Mouse (Mus musculus): Measurements from ENCODE around the gene Il23r.
"Not testable (repeated sequence)": the region's sequence is repeated elsewhere in the genome, so short reads cannot be mapped to it uniquely, and the experiment has no call there.

Gene Il23r

DNA sequence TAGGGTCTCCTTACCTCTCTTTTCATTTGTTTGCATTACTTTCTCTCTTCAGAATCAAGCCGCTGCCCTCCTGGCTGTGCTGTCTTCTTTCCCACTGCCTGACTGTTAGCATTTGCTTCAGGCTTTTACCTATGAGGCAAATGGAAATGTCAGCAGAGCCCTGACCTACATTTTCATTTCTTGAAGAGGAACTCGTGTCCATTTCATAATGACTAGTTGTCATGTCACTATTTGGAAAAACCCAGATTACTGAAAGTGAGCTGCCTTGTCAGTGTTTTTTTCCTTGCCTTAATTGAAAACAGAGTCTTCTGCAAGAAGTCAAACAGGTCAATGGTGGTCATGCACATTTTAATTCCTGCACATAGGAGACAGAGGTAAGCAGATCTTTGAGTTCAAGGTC, at the start of gene Il23r:
Gene Il23r (minus strand): TSS at position 101 of the 400 bp plus-strand sequence.
- DNase-seq (ENCODE audit: low read depth, low spot score): no peak

DNA sequence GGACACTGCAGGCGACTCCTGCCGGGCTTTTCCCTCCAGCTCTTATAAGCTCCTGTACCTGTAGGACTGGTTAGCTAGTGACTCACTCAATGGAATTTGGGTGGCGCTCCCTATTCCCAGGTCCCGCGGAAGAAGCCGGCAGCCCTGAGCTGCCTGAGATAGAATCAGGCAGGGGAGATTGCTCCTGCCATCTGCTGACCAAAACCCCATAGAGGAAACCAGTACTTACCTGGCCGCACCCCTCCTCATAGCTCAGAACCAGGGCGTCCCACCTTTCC, 44.1 kb upstream of the Il23r start, which contains the start of gene Tacstd2:
Gene Tacstd2 (minus strand): TSS at position 20 of the 278 bp plus-strand sequence.
- DNase-seq (ENCODE audit: low read depth, low spot score): no peak

DNA sequence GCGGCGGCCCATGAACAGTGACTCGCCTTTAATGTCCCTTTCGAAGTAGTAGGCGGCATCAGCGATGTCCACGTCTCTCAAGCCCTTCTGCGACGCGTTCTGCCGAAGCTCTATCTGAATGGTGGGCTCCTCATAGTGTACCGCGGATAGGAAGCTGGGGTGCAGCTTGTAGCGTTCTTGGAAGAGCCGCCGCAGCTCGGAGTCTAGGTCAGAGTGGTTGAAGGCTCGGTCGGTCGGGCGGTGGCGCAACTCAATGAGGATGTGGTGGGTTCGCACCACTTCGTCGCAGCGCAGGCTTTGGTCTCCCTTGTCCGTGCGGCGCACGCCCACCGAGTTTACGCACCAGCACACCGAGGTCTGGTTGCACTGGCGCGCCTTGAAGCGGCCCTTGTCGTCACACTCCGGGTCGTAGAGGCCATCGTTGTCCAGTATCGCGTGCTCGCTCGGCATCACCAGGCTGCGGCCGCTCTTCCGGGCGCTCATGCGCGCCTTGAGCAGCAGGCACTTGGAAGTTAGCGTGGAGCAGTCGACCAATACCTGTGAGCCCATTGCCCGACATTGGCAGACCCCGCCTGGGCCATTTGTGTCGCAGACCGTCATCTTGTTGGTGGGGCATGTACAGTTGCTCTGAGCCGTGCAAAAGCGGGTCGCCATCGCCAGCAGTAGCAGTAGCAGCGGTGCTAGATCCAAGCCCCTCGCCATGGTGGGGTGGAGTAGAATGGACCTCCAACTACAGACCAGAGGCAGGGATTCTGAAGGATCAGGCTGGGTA, 43.5 kb upstream of the Il23r start:
- DNase-seq (ENCODE audit: low read depth, low spot score): no peak

DNA sequence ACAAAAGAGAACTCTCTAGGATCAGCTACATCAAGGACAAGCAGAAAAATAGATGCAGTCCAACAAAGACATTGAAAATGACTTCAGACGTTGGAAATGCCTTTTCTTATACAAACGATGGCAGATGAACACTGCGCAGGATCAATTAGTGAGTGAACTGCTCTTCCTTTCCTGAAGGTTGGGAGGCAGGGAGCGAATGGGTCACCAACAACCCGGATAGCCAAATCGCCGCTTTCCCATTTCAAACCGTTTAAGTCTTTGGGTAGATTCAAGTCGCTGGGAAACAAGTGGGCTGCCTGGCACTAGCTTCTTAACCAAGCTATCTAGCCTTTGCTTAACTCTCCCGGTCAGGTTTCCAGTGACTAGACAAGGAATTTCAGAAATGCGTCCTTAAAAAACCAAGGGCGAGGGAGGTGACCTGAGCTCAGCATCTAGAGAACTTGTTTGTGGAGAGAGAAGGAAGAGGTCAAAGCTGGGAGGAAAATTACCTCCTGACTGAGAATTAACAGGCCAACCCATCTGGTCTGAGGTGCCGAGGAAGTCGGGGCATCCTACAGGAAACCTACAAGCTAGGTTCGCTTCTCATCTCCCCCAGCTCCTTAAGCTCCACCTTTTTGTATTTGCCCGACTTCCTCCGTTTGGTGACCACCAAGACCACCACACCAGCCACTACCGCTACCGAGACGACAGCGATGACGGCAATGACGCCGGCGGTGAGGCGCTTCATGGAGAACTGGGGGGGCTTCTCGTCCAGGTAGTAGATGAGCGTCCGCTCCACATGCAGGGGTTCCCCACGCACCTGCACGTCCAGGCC, 42.7 kb upstream of the Il23r start:
- no peak for DNase-seq (ENCODE audit: low read depth, low spot score)

DNA sequence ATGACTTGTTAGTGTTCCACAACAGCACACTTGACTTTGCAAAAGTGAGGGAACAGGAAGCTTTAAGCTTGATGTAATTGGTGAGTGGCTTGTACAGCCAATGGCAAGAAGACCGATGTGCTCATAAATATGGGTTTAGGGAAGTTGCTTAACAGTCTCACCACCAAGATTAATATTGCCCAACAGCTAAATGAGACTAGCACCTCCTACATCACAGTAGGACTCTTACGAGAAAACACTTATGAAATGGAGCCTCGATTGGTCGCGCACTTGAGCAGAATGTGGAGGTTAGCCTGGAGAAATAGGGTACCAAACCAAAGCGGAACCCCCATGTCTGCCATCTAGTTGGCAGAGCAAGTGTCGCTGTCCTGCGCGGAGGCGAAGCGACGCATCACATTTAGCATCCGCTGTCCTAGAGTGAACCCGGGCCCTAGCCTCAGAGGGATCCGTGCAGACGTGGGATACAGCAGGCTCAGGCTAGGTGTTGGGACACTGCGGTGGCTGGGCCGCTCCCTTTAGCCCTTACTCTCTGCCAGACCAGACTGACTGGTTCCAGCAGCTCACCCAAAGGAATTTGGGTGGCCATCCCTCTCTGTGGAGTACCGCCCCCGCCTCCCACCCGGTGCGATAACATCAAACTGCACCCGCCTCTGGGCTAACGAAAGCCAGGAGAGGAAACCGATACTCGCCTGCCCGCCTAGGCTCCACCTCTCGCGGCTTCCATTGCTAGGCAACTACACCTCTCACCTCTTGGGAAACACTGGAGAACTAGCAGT, 41.2 kb upstream of the Il23r start:
- no peak for DNase-seq (ENCODE audit: low read depth, low spot score)

DNA sequence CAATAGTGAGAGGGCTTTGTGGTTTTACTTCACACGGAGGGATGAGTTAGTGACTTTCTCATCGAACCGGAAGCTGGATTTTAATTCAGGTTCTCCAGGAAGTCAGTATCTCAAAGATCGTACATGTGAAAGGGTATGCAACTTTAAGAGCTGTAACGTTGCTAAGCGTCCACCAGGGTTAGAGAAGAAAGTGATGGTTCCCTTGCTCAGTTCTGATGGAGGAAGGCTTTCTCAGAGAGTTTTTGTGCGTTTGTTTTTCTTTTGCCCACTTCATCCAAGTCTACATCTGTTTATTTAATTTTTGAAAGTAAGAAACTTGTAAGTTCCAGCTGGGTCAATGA, 40.1 kb upstream of the Il23r start:
- DNase-seq (ENCODE audit: low read depth, low spot score): no peak

DNA sequence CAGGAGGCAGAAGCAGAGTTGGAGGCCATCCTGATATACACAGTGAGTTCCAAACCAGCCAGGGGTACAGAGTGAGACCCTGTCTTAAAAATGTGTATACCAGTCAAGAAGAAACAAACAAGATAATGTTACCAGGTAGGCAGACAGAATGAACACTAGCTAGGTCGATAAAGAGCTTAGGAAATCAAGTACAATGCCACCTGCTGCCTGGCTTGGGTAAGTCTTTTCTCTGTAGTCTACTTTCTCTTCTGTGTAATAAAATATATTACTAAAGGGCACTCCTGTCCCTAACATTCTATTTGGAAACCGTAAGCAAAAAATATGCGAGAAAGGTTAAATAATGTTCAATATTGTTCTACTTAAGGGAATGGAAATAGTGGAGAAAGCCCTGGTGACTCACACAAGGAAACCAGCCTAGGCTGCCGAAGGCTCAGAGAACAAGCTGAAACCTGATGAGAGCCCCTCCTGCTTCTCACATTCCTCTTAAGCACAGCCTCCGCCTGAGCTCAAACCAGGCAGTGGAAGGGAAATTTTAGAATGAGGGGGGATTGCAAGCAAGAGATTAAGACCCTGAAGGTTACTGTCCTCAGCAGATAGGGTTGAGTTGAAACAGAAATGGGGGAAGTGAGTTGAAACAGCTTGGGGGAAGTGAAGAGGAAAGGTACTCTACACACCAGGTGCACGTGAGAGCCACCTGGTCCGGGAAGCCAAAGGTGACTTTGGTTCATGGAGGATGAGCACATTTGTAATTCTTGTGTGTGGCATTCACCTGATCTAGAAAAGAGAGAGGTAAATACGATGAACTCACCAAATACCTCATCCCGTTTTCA, 39.6 kb upstream of the Il23r start:
- DNase-seq (ENCODE audit: low read depth, low spot score): no peak

DNA sequence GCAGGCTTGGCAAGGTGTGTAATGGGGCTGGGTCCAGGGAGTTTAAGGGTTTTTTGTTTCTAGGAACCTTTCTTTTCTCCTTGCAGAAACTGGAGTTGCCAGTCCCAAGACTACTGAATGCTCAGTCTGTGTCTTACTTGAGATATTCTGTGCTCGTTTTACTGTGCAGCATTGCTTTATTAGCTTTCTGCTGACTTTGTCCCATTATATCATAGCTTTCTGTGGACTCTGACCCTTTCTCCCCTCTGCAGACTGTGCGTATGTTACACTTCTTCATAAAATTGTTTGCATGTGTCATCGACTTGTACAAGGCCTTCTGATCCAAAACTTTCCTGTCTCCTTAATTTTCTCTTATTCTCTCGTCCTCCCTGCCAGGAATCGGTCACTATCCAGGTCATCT, 34.7 kb upstream of the Il23r start:
- no peak for DNase-seq (ENCODE audit: low read depth, low spot score)

DNA sequence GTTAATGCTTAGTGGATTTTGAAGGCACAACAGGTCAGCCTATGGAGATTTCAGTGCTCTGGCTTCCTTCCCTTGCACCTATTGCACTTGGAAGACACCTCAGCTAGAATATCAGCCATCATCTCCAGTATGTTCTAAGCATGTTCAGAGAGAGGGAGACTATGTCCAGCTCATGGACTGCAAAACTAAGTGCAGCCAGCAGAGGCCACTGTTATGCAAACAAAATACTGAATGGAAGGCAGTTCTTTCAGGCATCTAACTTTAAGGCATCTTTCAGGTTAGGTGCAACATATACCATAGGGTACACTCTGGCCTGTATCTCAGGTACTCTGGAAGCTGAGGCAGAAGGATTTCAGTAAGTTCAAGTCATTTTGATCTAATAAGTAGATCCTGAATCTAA, 19.1 kb upstream of the Il23r start:
- DNase-seq (ENCODE audit: low read depth, low spot score): peak; percentile 29

DNA sequence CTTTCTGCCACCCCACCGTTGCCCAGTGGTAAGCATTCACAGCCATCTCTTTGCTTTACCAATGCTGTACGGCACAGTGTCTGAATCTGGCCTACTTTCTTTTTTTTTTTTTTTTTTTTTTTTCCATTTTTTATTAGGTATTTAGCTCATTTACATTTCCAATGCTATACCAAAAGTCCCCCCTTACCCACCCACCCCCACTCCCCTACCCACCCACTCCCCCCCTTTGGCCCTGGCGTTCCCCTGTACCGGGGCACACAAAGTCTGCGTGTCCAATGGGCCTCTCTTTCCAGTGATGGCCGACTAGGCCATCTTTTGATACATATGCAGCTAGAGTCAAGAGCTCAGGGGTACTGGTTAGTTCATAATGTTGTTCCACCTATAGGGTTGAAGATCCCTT, 10.3 kb upstream of the Il23r start:
- not testable (repeated sequence) for DNase-seq (ENCODE audit: low read depth, low spot score)

DNA sequence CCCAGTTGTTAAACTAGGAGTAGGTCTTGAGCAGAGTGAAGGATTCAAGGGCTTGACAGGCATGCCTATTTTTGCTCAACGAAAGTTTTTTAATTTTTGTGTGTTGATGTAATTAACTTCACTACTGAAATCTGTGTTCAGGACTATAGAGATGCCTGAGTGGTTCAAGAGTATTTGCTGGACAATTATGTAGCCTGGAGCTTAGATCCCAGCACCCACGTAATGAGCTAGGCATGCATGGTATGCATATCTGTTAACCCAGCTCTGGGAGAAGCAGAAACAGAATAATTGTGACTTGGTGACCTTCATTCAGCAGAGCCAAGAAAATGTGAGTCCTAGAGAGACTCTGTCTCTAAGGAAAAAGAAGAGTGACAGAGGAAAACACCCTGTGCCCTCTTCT, 10.6 kb downstream of the Il23r start:
- no peak for DNase-seq (ENCODE audit: low read depth, low spot score)

DNA sequence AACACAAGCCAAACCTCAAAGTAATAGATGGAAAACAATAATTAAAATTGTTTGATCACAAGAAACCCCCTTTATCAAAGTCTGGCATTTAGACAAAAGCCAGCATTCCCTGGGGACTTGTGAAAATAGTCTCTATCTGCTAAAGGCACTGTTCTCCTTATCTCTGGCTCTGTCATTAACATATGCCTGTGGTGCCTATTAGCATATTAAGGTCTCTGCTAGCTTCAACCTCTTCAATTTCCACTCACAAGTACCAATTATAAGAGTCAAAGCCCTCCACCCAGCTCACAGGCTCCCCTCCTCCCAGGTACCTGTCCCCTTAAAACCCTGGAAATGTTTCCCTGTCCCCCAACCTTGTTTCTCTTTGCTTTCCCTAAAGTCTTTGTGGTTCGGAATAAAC, 20.4 kb downstream of the Il23r start:
- no peak for DNase-seq (ENCODE audit: low read depth, low spot score)

DNA sequence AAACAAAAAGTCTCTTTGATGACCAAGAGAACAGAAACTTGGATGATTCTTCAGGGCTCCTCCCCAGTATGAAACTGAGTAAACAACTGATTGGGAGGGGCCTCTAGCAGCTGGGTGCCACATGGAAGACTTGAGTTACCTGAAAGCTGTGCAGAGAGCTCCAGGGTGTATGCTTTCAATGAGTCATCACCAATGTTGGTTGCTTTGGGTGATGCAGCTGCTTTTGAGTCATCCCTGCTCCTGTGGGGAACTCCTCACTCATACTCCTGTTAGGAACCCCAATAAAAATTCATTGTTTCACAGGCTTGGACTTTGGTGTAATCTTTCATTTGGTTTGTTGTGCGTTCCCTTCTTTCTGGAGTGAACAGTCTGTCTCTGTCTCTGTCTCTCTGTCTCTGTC, 32.2 kb downstream of the Il23r start:
- no peak for DNase-seq (ENCODE audit: low read depth, low spot score)

DNA sequence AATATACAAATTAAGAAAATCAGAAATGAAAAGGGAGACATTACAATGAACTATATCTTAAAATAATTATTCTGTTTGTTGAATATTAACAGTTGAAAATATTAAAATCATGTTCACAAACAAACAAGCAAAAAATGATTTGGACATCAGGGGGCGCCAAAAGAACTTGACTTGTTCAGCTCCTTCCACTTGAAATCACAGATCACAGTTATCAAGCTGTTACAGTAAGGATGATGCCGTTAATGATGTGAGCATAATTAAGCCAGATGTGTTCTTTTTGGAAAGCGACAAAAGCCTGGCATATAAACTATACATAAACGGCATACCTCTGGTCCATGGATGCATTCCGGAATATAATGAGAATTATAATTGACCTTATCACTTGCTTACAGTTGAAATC, 40.3 kb downstream of the Il23r start:
- DNase-seq (ENCODE audit: low read depth, low spot score): no peak

DNA sequence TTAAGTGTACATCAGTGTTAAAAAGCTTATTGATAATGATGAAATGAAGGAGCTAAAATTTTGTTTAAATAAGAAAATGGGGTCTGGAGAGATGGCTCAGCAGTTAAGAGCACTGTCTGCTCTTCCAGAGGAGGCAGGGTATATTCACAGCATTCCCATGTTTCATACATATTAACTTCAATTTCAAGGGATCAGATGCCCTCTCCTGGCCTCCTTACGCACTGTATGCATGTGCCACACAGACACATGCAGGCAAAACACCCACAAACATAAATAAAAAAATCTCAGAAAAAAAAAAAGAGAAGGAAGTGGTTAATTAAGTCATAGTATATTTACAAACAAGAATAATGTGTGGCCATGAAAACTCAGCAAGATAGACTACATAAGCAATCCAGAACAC, 45.8 kb downstream of the Il23r start:
- DNase-seq (ENCODE audit: low read depth, low spot score): no peak

DNA sequence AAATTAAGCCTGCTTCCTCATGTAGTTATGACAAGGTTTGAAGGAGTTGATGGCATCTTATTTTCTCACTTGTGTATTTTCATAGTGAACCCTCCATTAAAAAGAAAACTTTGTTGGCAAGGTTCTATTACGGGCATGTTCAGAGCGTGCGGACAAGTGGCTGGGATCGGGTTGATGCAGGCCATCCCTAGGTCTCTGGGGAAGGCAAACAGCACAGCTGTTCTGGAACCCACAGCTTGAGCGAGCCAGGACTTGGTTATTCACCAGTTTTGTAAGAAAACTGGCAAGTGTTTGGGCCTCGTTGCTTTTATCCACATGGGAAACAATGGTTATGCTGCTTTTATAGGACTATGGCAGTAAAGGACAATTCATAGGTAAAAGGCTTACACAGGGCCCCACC, 48.5 kb downstream of the Il23r start:
- no peak for DNase-seq (ENCODE audit: low read depth, low spot score)

DNA sequence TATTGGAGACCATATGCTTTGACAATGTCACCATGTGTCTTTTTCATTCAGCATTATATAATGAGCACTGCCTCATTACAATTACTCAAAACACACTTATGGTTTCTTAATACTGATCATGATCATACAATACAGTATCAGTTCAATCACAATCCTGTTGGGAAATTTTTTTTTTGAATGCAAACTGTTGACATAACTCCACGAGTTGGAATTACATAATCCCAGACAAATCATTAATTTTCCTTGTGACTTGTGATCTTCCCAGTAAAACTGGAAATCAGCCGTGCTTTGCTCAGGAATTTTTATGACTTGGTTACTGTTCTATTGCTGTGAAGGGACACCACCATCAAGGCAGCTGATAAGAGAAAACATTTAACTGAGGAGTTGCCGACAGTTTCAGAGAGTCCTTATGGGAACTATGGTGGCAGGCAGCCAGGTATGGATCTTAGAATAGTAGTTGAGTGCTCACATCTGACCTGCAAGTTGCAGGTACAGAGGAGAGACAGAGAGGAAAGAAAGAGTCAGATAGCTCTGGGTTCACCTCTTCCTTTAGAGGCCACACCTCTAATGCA, 53.8 kb downstream of the Il23r start:
- no peak for DNase-seq (ENCODE audit: low read depth, low spot score)

DNA sequence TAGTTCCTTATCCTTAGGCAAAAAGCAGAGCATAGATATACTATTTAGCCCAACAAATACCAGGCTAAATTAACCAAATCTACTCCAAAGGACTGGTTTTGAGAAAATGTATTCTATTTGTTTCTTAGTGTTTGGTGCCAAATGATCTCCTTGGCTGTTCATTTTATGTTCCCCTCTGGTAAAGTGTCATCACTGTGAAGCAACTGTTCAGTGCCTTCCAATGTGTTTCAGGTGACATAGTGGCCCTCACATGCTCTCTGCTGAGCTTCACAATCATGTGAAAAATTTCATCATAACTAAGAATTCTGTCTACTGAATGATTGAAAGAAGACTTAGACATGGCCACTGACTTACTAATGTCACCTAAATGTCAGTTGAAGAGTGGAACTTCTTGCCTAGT, 54.6 kb downstream of the Il23r start:
- no peak for DNase-seq (ENCODE audit: low read depth, low spot score)

DNA sequence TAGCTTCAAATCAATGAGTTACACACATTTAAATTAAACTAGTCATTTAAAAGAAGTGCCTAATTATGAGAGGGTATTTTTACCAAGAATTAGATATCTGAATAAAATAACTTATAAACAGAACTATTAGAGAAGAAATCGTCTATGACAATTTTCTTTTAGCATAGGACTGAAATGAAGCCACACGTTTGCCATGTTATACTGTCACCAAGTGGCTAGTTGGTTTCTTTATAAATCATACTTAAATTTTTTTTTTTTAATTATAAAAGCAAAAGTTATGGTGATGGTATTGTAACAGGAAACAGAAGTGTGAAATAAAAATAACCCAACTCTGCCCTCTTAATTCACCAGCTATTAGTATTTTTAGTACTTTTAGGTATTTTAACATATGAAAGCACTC, 55.4 kb downstream of the Il23r start:
- DNase-seq (ENCODE audit: low read depth, low spot score): no peak

DNA sequence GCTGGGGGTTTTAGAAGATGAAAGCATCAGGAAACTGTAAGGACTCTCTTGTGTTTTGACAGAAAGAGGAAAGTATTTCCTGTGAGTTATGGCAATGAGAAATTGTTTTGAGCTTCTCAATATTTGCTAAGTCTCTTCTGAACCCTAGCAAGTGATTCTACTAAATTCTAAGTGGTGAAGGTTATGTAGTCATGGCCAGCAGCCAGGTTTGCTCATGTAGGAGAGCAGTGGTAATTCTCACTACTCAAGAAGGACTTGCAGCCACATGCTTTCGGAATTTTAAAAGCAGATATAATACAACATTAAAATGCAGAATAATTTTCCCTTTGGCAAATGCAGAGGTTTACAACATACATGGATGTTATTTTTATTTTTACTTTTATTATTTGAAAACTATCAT, 55.9 kb downstream of the Il23r start:
- DNase-seq (ENCODE audit: low read depth, low spot score): no peak

DNA sequence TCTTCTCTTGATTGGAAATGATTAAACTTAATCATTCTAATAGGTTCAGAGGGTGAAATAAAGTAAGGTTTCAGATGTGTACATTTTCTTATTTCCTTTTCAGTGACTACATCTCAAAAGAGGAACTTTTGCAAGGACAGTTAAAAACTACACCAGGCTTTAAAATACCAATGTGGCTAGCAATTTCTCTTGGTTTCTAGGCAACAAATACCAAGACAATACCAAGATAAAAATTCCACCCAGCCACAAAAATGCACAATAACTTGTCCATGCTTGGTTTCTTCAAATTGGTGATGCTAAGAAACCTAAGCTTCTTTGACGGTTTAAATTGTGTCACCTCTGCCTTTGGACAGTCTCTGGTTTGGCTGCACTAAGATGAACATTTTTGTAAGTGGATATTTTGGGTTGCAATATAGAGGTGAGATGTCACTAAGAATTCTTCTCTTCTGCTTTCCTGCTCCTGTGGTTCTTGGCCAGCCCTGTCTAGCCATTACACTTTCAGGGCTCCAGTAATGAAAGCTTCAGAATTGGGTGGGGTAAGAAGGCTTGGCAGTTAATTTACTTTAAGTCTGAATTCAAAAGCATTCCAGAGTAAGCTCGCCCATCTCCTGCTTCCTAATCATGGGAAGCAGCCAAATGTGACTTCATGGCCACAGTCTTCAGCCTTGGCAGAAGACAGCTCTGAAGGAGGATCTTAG, 56.8 kb downstream of the Il23r start:
- DNase-seq (ENCODE audit: low read depth, low spot score): no peak
